Mouse (Mus musculus) kidney, postnatal 14 days (tissue): Measurements from ENCODE around the gene S100z.
A peak's percentile ranks its signal among the peaks of the same experiment; 100 is the strongest.

Source experiments
- DNase-seq: peaks from one replicate; pipeline ENCODE4 v3.0.0; 2022; ENCODE audit warnings: mixed read lengths

S100z gene

DNA sequence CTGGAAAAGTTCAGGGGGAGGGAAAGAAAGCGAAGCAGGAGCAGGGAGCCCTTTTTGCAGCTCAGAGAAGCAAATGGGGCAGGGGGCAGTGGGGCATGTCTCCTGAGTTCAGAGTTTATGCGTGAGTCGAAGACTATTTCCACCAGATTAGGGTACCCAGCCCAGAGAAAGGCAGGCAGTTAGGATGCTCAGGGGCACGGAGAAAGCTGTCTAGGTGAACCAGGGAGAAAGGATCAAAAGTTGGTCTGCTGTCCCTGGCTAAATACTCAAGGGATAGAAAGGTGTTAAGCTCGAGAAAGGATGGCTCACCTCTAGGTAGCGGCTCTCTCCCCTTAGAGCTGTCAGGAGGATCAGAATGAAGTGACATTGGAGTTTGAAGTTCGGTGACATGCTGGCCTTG is 34.2 kb downstream of the S100z start:
- no peak for DNase-seq

DNA sequence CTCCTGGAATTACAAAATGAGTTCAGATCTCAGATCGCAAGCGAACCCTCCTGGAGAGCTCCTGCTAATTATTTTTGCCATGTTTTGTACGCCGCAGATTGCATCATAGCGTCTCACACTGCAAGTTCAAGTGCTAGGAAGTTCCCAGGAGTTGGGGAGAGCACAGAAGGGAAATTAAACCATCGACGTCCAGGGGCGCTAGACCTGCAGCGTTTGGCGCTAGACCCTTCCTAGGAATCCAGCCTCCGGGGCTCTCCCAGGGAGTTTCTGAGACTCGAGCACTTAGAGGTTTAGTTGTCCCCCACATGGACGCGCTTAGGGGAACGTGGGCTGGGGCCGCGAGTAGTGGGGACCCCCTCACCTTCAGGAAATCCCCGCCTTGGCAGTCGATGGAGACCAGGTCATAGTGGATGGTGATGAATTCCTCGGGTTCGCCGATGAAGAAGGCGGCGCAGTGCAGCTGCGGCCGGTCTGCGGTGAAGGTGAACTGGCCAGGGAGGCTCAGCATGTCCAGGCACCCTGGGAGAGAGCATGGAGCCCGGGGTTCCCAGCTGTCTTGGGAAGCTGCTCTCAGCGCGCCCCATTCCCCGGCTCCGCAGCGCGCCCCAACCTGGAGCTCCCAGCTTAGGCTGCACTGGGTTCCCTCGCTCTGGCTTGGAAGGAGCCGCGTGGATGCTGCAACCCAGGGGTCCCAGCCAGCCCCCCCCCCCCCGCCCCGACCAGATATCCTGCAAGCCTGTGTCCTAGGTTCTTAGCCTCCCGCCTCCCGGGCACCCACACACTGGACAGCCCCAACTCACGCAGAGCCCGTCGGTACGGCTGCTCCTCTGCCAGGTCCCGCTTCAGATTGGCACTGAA is 34.9 kb downstream of the S100z start:
- peak; percentile 8 for DNase-seq

DNA sequence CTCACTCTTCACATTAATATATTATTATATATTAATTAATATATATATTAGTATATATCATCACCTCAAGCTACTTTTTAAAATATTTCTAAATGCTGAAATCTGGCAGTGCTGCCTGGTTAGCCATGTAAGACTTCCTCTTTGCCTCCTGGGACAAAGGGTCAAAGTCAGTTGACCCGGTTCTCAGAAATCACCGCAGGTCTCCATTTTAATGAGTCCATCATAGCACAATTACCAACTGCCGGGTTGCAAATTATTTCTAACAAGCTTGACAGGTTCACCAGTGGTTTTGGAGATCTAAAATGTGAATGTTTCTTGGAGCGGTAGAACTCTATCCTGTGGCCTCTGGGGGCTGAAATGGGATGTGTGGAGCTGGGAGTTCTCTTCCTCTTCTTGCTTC is 35.6 kb downstream of the S100z start:
- DNase-seq, result peak; percentile 25

DNA sequence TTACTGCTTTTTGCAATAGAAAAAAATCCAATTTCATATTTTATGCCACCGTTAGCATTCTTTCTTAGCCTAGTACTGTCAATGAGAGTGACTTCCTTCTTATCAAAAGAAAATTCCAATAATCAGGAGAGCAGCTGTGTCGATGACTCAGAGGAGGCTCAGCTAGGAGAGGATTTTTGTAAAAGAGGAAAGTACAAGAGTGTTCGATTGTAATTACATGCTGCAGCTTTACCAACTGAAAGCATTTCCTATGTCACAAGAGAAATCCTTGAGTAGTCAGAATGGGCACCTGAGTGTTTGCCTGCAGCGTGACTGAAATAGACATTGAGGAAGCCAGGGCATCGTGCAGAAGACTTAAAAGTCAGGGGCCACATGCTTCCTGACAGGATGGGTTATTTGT is 39.0 kb downstream of the S100z start:
- DNase-seq, result no peak

DNA sequence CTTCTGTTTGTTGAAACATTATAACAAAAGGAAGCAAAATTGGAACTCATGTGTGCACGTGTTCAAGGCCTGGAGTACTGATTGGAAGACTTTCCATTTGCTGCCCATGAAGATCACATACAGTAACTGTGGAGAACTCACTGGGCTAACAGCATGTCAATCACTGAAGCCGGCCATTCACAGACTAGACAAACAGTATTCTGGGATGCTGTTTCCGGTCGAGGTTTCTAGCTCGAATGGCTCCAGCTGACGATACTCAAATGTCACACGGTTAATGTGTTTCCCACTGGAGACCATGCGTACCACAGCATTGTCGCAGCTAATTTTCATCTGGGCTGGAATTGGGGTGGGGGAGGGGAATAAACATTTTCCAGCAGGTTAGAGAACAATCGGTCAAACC is 46.8 kb downstream of the S100z start:
- DNase-seq, result peak; percentile 15

DNA sequence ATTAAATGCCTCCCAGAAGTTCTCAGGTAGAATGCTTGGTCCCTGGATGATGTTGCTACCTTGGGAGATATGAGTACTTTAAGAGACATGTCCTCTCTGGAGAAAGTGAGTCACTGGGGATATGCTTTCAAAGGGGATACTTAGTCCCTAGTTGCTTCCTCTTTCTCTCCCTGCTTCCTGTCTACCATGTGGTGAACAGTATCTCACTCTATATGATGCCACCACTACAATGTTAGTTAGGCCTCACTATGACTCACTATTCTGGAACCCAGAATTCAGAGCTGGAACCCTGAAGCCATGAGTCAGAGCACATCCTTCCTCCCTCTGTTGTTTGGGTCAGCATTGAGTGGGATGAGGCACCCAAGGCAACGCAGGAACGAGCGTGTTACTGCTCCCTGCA is 51.0 kb downstream of the S100z start:
- no peak for DNase-seq
